Mouse (Mus musculus) embryonic fibroblast, embryonic 13.5 days (primary cell): Measurements from ENCODE around the gene Tnxb.

Experiments
- CTCF ChIP-seq: IDR thresholded peaks from 2 replicates; pipeline ENCODE4 v1.5.1; 2011; ENCODE audit warnings: mild to moderate bottlenecking, control low read depth, low read length, moderate library complexity, borderline replicate concordance; ENCODE audit not compliant: insufficient read depth
- POLR2A ChIP-seq: IDR thresholded peaks from 2 replicates; pipeline ENCODE4 v1.6.1; 2011; ENCODE audit warnings: low read depth, mild to moderate bottlenecking, control low read depth, low read length, moderate library complexity

- TF ChIP-seq CTCF: no peak
- no peak for TF ChIP-seq POLR2A
Measured at GRCm38 (mm10) chr17:34624981-34625380, 45.4 kb upstream of the Tnxb start.
